Mouse (Mus musculus) small intestine, adult 2 months (tissue): ENCODE measurements around the gene Cep295nl.

Experiments used
- CTCF ChIP-seq: fragments of 200-500 bp; IDR thresholded peaks from 2 replicates; pipeline ENCODE4 v1.5.1; 2012; ENCODE audit warnings: low read depth, mild to moderate bottlenecking, control low read depth, inconsistent platforms, low read length, moderate library complexity, mixed read lengths; ENCODE audit not compliant: insufficient replicate concordance, insufficient read length; ENCODE audit errors: extremely low read depth
- POLR2A ChIP-seq: fragments of 200-500 bp; IDR thresholded peaks from 2 replicates; pipeline ENCODE4 v1.6.1; 2012; ENCODE audit warnings: low read depth, mild to moderate bottlenecking, control low read depth, inconsistent platforms, low read length, moderate library complexity

DNA sequence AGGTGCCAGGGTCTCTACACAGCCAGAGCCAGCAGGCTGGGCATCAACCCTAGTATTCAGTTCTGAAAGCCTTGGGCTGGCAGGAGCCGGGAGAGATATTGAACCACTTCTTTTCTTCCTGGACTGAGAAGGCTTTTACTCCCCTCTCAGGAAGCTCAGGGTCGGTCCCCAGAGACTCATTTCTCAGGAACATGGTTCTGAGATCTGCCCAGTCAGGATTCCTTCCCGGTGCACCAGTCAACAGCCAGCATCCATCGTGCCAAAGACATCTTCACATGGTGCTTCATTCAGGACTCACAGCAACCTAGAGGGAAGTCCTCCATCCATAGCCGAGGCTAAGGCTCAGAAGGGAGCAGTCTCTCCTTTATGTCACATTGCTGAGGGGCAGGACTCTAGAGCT lies 32.2 kb upstream of the Cep295nl start:
- TF ChIP-seq CTCF: no peak
- no peak for TF ChIP-seq POLR2A
